19 mouse cellular contexts compared by ENCODE assay signal in the genomic region with DNA sequence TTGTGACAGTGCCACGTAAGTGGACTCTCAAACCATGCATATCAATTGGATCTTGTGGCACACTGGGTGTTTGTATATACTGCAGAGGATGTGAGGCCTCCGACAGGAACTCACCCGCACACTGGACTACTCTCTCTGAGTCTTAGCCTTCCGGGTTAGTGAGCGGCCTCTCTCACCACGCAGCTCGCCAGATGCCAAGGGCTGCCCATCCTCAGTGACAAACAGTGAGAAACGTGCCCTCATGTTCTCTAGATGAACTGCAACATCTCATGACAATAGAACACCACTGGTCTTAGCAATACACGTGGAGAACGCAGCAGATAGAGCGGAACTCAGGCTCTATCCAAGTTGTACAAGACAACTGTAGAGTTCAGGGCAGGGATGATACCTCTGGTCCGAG.
"Had no signal": no experiment of that assay in that cellular context is flagged by ENCODE, and none has a peak within 500 bp of the region (broad histone marks: within the 10 kb centered on the region; RNA-seq: fewer than 3 reads in every experiment).

No protein-coding gene starts in this region.

- H3K36me3 ChIP-seq: liver, embryonic 12.5 days; midbrain, embryonic 10.5 days; midbrain, embryonic 13.5 days; neural tube, embryonic 13.5 days; neural tube, embryonic 15.5 days had no signal

- H3K4me1 ChIP-seq: liver, embryonic 12.5 days; midbrain, embryonic 10.5 days; neural tube, embryonic 15.5 days had no signal

- H3K27ac ChIP-seq: liver, embryonic 12.5 days; liver, embryonic 14.5 days; midbrain, embryonic 10.5 days; midbrain, embryonic 13.5 days; neural tube, embryonic 13.5 days; neural tube, embryonic 15.5 days had no signal

- H3K4me3 ChIP-seq: liver, embryonic 12.5 days; midbrain, embryonic 10.5 days; midbrain, embryonic 13.5 days; myocyte; neural tube, embryonic 13.5 days; neural tube, embryonic 15.5 days had no signal

- DNase-seq: lung, adult 18-20 months; lung, embryonic 14.5 days; lung, postnatal 14 days; lung, postnatal 4 days; retina, postnatal 1 day; right cerebral cortex, adult 18-20 months; right cerebral cortex, postnatal 25 days; right cerebral cortex, postnatal 4 days; spleen, adult 18-20 months; thymus, adult 18-20 months; thymus, postnatal 14 days; thymus, postnatal 36 days had no signal

- H3K27me3 ChIP-seq: liver, embryonic 12.5 days; midbrain, embryonic 13.5 days; neural tube, embryonic 13.5 days; neural tube, embryonic 15.5 days had no signal
